Mouse (Mus musculus): ENCODE data around the gene Slc28a3.

Slc28a3 gene

DNA sequence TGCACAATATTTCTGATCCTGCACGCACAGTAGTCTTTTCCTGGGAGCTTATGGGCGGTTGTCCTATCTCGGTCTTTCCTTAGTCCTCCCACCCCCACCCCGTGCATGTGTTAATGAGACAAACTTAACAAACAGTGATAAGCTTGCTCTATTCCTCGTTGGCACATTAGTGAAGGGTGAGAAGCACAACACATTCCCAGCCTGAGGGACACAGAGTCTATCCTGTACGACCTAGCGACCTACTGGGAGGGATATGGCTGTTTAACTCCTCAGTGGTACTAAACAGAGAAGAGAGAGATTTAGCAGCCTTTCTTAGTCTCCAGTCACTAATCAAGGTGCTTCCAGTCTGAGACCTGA is 86.9 kb downstream of the Slc28a3 start:
- DNase-seq (ENCODE audit: extremely low spot score, low read depth, low spot score) = no peak

DNA sequence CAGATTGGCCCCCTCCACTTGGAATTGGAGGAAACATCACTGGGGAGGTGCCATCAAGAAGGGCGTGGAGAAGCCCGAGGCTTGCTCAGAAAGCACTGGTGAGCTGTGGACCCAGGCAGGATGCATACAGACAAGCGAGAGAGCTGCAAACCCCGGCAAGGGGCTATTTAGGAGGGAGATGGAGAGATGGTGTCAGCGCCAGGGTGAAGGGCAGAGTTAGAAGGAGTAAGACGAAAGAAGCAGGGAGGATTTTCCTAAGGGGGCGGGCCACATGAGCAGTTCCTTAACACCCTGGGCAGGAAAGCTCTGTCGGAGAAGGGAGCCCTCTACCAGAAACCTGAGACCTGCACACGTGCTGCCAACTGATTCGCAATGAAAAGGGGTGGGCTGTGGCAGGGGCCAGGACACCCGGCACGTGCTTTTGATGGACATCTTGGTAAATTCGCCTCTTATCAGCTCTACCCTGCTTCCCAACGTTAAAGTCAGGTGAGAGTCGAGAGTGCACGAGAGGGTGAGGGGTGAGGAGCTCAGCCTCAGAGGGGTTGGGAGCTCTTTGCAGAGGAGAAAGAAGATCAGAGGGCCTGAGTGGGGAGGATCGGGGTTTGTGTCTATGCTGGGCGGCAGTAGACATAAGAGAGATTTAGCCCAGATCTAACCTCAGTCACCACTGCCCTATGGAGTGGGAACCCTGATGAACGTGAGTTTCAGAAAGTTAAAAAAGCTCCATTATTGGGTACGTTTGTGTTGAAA is 87.5 kb downstream of the Slc28a3 start:
- DNase-seq (ENCODE audit: extremely low spot score, low read depth, low spot score) = no peak

DNA sequence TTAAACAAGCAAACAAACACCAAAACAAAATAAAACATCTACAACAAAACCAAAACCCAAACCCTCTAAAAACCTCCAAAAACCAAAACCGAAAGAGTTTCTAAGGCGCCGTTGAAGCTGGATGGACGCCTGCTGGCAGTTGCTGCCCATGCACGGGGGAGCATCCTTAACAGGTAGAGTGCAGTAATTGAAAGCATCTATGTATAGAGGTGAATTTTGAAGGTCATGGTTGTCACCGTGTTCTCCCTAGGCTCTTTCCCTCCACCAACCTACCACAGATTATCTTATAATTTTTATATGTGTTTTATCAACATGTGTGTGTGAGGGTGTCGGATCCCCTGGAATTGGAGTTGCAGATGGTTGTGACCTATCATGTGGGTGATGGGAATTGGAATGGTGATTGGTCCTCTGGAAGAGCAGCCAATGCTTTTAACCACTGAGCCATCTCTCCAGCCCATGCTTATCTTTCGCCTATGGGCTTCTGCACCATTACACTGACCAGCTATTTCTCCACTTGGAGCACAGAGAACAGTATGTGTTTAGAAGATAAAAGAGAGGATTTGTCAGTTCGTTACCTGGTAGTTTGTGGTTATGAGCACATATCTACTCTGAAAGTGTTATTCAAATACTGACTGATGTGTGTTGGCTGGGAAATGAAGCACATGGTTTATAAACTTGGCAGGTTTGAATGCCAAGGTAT is 89.2 kb downstream of the Slc28a3 start:
- DNase-seq (ENCODE audit: extremely low spot score, low read depth, low spot score) = no peak

DNA sequence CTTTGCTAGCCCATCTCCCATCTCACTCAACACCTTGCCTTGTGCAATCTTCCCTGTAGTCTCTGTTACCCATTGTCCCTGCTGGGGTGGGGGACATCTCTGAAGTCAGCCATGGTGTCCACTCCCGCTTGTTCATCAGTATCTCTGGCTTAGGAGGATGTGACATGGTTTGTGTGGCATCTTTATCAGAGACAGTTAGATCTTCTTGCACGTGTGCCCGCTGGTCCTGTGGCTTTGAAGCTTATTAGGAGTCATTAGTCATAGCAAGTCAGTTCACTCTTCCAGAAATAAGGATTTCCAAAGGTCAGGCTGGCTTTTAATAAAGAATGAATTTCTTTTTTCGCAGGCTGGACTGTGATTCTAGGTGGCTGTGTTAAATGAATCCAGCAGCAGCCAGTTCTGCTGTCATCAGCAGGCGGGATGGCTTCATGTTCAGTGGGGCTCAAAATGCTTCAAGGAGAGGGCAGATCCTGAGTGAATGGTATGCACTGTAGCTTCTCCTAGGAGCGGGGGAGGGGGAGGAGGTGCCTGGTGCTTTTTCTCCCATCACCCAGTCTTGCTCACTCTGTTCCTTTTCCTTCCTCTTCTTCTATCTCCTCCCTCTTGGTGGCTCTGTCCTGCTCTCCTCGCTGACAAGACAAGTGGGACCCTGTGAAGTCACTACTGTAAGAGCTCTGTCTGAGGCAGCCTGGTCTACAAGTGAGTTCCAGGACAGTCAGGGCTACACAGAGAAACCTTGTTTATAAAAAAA is 89.9 kb downstream of the Slc28a3 start:
- DNase-seq (ENCODE audit: extremely low spot score, low read depth, low spot score) = no peak

DNA sequence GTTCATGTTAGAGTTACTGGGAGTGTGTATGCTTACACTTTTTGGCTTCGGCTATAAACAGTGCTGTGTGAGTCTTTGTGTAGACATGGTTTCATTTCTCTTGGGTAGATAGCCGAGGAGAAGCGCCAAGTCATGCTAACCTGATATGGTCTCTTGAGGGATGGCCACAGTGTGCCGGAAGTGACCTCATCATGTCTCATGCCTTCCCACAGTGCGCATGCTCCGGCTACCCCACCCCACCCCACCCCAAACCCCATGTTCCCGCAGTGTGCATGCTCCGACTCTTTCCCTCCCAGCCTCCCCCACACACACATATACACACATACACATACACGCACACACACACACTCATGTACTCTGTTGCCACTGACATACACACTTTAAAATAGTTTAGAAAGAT is 90.6 kb downstream of the Slc28a3 start:
- no peak for DNase-seq (ENCODE audit: extremely low spot score, low read depth, low spot score)

DNA sequence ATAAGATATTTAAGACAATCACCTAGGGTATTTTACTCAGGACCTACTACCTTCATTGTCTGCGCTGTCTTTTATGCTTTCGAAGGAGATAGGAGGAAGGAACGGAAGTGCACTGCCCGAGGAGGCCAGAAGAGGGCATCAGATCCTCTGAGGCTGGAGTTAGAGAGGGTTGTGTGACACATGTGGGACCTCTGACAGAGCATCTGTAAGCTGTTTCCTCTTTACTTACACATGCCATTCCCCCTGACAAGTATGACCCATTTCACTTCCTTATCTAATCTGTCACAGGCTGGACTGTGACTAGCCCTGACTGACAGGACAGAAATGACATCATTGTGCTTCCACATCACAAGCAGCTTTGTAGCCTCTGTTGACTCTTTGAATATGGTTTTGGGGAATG is 94.4 kb downstream of the Slc28a3 start:
- DNase-seq (ENCODE audit: extremely low spot score, low read depth, low spot score) = no peak

DNA sequence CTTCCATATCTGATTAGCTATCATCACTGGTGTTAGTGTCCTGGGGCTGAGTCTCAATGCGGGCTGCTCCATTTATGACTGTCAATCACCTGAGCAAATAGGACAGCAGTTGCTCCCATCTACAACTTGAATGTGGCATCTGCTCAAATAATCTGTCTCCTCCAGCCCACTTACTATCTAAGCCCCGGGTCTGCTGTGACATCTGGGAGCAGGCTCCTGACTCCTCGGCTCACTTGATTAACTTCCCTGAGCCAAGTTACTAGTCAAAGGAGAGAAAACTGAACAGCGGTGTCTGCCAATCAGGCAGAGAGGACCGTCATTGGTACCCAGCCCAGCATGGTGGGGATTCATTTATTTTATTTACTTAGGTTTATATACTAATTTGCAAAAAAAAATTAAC is 95.0 kb downstream of the Slc28a3 start:
- DNase-seq (ENCODE audit: extremely low spot score, low read depth, low spot score) = no peak

DNA sequence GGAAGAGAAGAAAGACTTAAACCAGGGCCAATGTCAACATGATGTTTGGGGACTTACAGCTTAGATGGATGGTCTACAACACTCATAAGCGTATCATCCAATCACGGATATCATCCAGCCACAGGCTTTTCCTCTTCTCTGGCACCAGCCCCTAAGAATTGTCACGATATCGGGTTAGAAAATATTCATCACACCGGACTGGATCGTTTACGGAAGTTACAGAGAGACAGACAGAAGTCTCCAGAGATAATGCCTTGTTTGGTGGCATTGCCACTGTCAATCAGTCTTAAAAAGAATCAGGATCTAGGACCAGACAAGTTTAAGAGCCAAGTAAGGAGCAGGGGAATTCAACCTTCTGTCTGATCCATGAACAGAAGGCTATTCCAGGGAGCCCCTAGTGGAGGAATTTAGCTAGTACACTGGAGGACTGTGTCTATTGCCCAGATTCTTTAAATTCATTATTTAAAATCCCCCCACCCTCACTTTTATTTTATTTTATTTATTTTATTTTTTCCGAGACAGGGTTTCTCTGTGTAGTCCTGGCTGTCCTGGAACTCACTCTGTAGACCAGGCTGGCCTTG is 96.4 kb downstream of the Slc28a3 start:
- no peak for DNase-seq (ENCODE audit: extremely low spot score, low read depth, low spot score)

DNA sequence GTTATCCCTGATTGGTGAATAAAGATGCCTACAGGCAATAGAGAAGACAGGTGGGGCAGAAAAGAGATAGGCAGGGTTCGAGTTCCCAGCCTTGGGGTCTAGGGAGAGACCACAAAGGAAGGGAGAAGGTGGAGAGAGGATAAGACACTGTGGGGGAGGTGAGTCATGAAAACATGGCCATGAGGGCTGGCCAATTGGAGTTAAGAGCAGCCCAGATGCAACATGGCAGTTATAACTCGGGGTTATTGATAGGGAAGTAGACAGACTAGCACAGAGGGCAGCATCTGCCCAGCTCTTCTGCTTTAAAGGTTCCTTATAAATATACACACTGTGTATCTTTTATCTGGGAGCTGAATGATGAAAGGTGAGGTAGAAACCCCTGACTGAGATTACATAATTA is 98.8 kb downstream of the Slc28a3 start:
- DNase-seq (ENCODE audit: extremely low spot score, low read depth, low spot score) = no peak

DNA sequence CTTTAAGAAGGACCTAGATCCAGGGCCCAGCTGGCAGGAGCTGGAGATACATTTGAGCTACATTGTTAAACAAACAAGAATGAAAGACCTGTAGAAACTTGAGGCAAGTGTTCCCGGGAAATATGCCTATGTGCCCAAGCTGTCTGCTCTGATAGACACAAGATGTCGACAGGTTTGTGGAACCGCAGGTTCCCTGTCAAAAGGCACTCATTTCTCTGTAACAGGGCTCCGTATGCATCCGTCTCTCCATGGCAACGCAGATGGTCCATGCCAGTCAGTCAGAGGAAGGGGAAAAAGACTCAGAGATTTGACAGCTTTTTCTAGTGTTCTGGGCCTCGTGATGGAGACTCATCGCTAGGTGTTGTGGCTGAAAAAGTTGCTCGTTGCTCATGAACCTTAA is 99.4 kb downstream of the Slc28a3 start:
- no peak for DNase-seq (ENCODE audit: extremely low spot score, low read depth, low spot score)

DNA sequence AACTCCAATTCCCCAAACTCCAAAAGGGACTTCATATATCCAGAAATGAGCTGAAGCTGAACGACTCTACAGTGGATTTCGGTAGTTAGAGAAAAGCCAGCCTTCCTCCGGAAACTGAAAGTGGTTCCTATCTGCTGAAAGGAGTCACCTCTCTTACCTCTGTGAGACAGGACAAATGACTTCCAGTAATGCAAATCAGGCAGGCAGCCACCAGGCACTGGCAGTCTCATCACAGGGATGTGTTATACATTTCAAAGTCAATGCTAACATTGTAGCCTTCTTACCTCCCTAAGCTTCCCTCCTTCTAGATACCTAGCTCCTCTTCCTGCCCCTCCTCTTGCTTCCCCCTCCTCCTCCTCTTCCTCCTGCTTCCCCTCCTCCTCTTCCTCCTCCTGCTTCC is 101.4 kb downstream of the Slc28a3 start:
- no peak for DNase-seq (ENCODE audit: extremely low spot score, low read depth, low spot score)

DNA sequence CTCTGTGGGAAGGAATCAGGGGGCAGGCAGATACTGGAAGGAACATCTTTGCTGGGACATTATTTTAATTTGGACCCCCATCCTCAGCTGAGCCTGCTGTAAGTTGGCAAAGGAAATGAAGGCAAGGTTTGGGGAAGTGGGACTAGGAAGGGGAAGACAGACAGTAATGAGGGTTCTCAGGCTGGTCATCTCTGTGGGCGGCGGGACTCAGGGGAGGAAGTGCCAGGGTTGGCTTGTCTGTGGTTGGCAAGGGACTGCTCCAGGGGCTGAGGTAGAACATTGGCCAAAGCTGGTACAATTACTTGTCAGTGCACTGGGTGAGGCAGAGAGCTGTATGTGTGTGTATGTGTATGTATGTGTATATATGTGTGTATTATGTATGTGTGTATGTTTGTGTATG is 107.1 kb downstream of the Slc28a3 start:
- DNase-seq (ENCODE audit: extremely low spot score, low read depth, low spot score) = no peak

DNA sequence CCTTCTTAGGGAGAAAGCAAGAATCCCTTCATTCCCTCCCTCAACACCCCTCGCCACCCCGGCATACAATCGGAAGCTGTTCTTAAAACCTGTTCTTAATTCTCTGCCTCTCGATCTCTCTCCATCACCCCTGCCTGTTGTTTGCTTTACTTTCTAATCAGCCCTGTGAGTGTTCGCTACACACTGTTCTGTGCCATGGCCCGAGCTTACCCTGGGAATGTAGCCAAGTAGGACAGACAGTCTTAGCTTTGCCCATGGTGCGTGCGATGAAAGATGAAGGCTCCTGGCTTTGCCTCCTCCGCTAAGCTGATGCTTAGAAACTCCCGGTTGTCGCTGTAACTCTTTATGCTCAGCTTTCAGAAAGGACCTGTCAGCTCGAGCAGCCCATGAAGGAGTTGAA is 112.9 kb downstream of the Slc28a3 start:
- DNase-seq (ENCODE audit: extremely low spot score, low read depth, low spot score) = no peak
